Mouse (Mus musculus) ES-Bruce4 (cell line): ENCODE measurements at regions not wholly inside any gene's neighbourhood (a gene's known extent, or its start where the extent isn't known, plus 50 kb on each side); places are given as distances from the start of the nearest gene placed in this dataset.

Experiments used
- CTCF ChIP-seq: IDR thresholded peaks from one replicate; pipeline ENCODE4 v1.8.1; 2011; ENCODE audit warnings: low read depth, low read length
- EP300 ChIP-seq: IDR thresholded peaks from 2 replicates; pipeline ENCODE4 v1.6.1; 2011; ENCODE audit warnings: low read depth, low read length; ENCODE audit not compliant: insufficient read depth
- POLR2A ChIP-seq: IDR thresholded peaks from one replicate; pipeline ENCODE4 v1.8.1; 2011; ENCODE audit warnings: low read length; ENCODE audit not compliant: insufficient read depth

DNA sequence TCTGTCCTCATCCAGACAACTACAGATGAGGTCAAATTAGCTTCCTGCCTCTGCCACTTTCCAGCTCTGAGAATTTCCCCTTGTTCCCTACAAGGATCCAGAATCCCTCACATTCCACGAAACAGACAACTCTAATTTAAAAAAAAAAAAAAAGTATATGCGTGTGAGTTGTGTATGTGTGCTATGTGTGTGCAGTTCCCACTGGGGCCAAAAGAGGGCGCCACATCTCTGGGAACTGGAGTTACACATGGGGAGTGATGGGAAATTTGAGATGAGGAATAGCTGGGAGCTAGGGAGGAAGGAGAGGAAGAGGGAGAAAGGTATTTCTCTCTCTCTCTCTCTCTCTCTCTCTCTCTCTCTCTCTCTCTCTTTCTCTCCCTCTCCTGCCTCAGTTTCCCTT is 240.3 kb upstream of the Srrm4 start:
- TF ChIP-seq POLR2A: no peak
- no peak for TF ChIP-seq CTCF
- TF ChIP-seq EP300: no peak
